Mouse (Mus musculus): ENCODE data around the gene Rrp9. TPM values are rescaled to one million over a fixed set of nuclear protein-coding genes. Genes with fewer than 3 reads are reported as not detected.
"Not testable (repeated sequence)": the region's sequence is repeated elsewhere in the genome, so short reads cannot be mapped to it uniquely, and the experiment has no call there.

Rrp9 gene
- total RNA-seq, 2 experiments from 2014 or later, result 35.0 to 38.1 TPM

DNA sequence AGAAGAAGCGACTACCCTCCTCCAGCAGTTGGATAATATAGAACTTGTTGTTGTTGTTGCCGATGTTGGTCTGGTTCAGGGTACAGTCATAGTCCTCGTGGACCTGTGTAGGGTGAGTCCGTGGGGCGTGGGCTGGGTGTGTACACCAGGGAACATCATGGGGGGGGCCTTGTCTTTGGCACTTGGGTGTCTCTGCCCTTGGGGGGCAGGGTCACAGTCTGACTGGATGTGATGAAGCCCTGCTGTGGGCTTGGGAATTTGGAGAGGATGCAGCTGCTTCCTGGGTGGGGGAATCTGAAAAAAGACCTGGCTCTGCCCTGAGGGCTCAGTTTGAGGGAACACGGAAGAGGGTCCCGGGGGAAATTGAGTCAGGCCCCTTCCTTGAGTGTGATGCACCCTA is 717 bp upstream of the Rrp9 start:
- DNase-seq, result peak in 1 of 2 experiments; percentile 4

DNA sequence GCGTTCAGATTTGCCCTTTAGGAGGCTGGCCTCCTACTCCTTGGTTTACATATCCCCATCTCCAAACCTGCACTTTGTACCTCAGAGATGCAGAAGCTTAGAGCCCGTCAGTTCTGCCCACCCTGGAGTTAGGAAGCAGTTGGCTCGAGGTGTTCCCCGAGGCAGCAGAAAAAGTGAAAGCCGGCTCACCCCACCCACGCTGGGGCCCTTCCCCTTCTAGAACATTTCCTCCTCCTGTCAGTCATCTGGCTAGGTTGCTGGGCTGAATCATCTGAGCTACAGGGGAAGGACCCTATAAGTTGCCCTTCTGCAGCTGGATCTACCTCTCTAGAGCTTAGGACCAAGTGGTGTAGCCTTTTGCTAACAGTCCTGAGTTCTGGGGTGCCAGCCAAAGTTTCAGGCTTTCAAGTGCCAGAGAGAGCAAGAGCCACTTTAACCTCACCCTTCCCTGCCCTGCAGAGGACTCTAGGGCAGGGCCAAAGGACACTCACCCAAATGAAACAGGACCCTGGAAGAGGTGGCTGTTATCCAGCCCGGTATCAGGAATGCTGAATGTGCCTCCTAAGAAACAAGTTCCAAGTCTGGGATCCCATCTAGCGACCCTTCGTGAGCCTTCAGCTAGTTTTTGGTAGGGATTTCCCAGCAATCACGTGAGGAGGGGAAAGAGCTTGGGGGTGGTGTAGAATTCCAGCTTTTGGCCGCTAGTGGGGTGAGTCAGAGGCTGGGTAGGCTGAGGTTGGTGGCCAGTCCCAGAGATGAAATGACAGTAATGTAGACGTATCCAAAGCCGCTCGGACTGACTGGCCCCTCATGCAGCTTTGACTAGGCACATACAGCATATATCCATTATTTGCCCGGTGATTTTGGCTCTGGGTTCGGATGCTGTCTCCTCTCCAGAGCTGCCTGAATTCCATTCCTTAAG is 500 bp downstream of the Rrp9 start:
- DNase-seq, result no peak

DNA sequence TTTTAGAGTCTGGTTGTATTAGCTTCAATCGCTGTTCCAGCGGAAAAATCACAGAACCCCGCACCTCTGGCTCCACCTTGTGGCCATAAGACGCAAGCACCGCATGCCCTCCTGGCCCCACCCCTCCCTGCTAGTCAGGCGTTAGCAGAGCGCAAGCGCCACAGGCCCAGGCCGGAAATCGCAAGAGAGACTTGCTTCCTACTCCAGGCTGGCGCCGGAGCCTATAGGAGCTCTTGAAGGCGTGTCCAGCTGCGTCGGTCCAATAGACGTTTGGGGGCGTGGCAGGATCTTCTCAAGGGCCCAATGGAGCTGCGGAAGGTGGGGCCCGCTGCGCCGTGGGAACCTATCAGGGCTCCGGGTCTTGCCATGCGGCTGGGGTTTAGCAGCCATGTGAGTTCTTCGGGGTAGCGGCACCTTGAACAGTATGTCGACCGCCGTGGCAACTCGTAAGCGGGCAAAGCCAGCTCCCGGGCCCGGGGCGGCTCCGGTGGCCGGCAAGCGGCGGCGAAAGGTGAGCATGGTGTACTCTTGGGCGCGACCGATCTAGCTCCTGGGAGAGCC is 1.2 kb downstream of the Rrp9 start, which contains the start of gene Parp3:
Parp3 (minus strand) TSS at position 26 of the 561 bp plus-strand sequence.
- peak; percentile 100 for DNase-seq

DNA sequence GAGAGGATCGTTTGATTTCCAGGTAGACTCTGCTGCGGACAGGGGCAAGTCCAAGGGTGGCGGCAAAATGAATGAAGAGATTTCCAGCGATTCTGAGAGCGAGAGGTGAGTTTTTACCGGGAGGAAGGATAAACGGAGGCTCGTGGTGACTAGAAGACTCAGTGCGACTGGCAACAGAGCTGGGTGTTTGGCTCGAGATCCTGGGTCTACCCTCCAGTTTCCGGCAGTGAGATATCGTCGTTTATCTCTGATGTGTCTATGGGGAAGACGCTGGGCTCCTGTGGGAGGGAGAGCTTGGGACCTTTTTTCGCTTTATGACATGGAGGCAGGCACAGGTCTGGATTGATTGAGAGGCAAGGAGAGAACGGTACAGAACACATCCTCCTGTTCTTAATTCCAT is 1.9 kb downstream of the Rrp9 start:
- DNase-seq, result no peak

DNA sequence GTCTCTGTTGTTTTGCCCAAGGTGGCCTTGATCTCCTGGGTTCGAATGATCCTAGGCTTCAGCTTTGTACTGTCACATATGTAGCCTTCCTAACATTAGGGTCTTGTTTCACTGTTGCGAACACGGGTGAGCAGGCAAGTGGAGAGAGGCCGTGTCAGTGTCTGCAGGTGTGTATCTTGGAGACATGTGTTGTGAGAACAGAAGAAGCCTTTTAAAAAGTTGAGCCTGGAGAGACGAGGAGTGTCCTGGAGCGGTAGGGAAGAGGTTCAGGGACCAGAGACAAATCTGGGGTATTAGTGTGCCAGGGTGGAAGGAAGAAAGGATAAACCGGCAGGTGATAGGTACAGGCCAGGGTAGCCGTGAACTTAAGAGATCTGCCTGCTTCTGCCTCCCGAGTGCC is 2.3 kb downstream of the Rrp9 start:
- DNase-seq, result no peak

DNA sequence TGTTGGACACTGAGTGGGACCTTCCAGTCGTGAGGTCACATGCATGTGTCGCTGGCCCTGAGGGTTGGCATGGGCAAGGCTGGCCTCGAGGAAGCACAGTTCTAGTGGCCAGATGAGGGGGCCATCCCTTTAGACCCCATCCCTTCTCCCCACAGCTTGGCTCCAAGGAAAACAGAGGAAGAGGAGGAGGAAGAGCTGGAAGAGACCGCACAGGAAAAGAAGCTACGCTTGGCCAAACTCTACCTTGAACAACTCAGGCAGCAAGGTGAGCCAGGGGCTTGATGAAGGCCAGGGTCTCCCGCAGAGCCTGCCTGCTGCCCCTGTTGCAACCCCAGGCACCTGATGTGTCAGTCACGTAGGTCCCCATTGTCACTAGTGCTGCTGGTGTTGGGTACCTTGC is 4.8 kb downstream of the Rrp9 start:
- no peak for DNase-seq

DNA sequence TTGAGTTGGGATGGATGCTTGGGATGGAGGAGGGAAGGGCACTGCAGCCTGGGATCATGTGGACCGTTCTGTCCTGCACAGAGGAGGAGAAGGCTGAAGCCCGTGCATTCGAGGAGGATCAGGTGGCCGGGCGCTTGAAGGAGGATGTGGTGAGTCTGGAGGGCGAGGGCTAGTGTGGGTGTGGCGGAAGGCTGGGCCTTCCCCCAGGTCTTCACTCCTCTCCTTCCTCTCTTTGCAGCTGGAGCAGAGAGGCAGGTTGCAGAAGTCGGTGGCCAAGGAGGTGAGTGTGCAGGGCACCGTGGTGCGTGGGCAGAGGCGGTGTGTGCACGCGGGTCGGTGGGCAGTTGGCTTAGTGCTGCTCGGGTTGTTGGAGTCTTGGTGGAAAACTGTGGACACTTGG is 5.3 kb downstream of the Rrp9 start:
- no peak for DNase-seq

DNA sequence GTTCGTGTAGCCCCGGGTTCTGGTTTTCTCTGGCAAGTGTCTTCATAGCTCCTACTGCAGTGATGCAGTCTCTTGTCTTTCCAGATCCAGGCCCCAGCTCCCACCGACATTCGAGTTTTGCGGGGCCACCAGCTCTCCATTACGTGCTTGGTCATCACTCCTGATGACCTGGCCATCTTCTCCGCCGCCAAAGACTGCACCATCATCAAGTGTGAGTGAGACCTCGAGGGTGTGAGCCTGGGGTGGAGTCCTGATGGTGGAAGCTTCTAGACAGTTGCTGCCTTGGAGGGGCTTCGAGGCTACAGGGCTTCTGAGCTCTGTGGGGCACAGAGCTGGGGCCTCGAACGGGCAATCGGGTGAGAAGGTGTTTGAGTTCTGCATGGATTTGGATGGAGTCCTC is 5.9 kb downstream of the Rrp9 start:
- no peak for DNase-seq

DNA sequence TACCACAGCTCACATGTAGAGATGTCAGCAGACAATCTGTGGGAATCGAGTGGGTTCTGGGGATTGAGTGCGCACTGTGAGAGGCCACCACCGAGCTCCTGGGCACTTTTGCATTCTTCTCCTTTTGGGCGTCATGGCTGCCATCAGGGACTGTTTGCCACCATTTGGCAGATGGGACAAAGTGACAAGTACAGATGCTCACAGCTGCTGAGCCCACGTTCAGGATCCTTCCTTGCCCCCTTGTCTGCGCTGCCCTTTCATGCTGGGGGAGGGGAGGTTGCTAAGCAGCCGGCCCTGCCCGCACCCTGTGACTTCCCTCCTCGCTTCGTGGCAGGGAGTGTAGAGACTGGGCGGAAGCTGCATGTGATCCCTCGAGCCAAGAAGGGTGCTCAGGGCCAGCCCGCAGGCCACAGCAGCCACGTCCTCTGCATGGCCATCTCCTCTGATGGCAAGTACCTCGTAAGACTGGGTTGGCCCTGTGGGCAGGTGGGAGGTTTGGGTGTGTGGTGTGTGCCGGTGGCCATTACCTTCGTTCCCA is 6.9 kb downstream of the Rrp9 start:
- no peak for DNase-seq

DNA sequence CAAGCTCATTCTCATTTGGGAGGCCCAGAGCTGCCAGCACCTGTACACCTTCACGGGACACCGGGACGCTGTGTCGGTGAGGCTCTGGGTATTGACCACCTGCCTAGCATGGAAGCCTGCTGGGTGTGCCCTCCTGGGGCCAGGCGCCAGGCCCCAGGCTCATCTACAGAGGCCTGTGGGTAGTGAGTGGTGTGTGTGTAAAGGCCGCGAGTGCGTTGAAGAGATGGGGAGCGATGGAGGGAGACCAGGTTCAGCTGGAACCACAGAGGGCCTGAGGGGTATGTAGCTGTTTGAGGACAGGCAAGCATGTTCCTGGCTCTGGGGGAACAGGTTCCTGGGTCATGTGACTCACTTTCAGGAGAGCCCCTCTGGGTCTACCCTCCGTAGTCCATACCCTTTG is 7.4 kb downstream of the Rrp9 start:
- DNase-seq, result no peak

DNA sequence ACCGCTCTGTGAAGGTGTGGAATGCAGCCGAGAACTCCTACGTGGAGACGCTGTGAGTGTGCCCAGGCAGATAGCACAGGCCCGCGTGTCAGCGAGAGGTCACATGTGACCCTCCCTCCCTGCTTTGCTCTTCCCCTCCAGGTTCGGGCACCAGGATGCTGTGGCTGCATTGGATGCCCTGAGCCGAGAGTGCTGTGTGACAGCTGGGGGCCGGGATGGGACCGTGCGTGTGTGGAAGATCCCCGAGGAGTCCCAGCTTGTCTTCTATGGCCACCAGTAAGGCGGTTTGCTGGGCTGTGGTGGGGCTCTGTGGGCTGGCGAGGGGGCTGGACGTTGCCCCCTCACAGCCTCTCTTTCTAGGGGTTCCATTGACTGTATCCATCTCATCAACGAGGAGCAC is 7.8 kb downstream of the Rrp9 start:
- DNase-seq, result no peak

DNA sequence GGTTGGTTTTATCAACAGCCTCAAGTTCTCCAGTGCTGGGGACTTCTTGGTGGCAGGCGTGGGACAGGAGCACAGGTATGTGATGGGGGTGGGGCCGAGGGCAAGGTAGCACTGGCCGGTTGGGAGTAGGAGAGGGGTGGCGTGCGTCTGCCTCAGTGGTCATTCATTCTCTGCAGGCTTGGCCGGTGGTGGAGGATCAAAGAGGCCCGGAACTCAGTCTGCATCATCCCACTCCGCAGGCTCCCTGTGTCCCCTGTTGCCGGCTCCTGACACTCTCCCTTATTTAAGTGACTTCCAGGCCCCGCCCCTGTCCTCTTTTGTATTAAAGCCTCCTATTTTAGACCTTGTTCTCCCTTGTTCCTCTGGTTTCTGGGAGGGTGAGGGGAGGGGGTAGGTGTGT is 9.3 kb downstream of the Rrp9 start:
- no peak for DNase-seq

DNA sequence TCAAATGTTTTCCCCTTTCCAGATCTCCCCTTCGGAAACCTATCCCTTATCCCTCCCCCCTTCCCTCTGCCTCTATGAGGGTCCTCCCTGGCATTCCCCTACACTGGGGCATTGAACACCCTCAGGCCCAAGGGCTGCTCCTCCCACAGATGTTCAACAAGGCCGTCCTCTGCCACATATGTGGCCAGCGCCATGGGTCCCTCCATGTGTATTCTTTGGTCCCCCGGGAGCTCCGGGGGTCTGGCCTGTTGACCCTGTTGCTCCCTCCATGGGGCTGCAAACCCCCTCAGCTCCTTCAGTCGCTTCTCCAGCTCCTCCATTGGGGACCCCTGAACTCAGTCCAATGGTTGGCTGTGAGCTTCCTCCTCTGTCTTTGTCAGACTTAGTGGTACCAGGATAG is 11.8 kb downstream of the Rrp9 start:
- DNase-seq, result not testable (repeated sequence)

DNA sequence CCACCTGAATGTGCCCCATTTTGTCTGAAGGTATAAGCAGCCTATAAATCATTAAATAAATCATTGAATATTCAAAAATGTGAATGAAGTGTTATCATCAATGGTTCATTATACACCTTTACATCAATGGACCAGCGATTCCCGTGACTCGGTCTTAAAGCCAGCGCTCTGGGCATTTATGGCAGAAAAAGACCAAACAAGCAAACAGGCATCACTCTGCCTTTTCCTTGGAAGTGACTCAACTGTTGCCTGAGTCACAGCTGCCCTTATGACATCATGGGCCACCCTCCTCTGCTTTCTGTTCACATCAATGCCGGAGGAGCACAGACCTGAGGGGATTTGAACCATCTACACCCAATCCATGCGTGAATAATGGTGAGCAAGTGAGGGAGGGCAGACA is 23.9 kb downstream of the Rrp9 start, which contains the start of gene Iqcf1:
Iqcf1 (plus strand) TSS at position 301 of the 400 bp plus-strand sequence.
- no peak for DNase-seq

DNA sequence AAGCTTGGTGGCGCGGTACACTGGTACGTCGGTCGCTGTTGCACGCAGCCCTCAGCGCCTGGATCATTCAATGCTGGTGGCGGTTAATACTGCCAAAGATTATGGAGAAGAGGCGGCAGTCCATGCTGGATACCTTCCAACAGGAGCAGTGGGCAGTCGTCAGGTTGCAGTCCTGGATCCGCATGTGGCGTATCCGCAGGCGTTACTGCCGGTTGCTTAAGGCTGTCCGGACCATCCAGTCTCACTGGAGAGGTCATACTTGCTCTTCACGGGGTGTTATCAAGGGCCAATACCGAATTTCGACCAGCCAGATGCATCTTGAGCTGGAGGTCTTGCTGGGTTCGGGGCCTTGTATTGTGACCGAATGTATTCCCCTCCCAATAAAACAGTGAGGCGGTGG is 26.1 kb downstream of the Rrp9 start:
- DNase-seq, result no peak

DNA sequence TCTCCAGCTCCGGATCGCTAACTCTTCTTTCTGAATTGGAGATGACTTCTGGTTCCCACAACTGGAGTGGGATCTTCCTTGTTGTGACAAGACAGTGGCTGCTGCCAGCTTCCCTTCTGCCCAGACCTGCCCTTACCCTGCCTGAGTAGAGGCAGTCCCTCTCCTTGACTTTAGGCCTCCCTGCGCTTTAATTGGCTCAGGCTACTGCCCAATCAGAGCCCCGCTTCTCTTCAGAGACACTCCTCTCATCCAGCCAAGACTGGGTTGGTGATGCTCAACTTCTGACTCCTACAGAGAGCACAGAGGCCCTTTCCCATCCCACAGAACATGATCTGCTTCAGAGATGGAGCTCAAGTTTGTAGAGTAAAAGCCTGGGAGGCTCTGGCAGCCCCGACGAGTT is 28.5 kb downstream of the Rrp9 start:
- no peak for DNase-seq

DNA sequence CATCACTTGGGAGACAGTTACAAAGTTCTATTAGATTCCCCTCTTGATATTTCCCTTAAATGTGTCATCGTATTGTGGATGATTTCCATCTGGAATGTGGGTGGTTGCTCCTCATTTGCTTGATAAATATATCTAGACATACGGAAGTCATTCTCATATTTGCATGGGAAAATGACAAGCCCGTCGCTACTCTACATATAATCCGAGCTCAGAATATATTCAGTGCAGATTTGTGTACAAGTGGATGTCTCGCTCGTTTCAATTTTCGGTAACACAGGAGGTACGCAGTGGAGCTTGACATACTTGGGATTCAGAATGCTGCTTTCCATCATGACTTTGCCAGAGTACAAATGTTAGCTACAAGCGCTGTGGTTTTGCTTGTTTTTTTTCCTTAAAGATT is 33.6 kb downstream of the Rrp9 start:
- peak in 1 of 2 experiments; percentile 8 for DNase-seq

DNA sequence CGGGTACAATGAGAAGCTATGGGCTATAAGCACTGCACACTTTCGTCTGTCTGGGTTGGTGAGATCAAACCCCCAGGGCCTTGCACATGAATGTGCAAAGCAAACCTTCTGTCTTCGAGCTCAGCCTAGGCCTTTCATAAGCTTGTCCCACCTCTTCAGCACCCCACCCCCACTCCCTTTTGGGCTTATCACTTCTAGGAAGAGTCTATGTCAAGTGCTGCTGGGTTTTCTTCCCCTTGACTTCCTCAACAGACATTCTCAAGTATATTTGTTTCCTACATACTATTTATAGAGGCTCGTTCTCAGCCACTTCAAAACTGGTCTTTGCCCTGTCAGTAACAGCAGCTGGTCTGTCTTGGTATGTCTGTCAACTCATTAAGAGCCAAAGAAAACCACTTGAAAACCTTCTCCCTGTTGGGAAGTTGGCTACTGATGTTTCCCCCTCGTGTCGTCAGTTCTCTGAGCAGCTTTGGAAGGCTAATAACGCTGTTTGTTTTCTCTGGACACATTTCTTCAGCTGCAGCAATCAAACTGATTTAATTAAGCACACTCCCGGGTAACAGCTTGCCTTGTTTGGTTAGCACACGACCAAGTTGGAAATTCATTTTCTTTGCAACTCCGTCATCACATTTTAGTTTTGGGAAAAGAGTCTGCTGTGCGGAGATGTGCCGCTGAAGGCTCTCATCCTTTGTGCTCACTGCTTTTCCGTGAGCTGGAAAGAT is 37.1 kb downstream of the Rrp9 start:
- DNase-seq, result peak; percentile 8

DNA sequence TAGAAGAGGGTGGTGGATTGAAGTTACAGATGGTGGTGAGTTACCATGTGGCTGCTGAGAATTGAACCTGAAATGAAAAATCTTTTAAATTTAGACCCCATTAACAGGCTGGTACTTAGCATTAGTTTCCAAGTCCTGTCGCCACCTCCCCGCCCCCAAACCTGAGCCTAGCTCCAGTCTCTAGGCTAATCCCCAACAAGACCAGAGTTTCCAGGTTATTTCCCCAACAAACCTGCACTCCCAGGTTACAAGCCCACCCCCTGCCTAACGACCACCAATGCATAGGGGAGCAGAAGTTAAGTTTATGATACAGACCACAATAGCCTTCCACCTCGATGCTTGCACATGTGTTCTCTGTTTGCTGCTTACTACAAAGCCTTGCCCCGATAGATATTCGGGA is 37.8 kb downstream of the Rrp9 start:
- DNase-seq, result no peak

DNA sequence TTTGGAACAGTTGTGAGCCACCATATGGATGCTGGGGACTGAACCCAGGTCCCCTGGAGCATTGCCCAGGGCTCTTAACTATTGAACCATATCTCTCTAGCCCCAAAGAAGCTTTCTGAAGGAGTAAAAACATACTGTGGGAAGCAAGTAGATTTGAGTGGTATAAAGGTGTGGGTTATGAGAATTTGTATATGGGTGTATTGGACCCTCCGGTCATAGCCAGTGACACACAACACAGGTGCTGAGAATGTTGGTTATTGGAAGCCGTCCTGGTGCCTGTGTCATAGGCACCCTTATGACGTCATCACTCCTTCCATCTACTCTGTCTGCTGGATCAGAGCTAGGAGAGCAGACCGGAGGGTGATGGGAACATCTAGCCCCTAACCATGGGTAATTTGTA is 38.5 kb downstream of the Rrp9 start, which contains the start of gene Iqcf5:
Iqcf5 (plus strand) TSS at position 301 of the 400 bp plus-strand sequence.
- no peak for DNase-seq

DNA sequence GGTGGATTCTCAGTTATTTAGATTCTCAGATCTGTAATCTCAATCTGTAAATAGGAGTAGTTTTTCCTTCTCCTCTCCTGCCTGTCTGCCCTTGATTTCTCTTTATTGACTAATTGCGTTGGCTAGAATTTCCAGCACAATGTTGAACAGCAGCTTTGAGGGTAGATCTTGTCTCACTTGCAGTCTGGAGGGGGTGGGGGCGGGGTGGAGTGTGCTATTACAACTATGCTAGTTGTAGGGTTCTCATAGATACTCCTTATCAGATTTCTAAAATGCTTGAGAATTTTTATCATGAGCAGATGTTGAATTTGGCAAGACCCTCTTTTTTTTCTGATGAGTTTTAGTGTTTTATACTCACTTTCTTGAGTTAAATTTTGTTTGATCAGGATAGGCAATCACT is 43.7 kb downstream of the Rrp9 start:
- no peak for DNase-seq

DNA sequence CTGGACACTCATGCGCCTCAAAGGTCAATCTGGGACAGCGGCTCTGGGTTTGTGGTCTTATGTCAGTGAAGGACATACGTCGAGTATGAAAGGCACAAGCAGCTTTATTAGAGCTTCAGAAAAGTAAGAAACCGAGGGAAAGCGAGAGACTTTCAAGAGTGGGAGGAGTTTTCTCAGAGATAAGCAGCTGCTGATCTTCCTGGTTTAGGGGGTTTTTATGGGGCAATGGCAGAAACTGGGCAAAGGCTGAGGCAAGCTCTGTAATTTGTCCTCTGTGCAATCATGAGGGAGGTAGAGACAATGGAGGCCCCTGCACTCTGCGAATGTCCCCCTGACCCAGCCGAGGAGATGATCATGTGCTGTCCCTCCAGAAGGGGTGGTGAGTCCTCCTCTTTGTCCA is 44.1 kb downstream of the Rrp9 start:
- no peak for DNase-seq

DNA sequence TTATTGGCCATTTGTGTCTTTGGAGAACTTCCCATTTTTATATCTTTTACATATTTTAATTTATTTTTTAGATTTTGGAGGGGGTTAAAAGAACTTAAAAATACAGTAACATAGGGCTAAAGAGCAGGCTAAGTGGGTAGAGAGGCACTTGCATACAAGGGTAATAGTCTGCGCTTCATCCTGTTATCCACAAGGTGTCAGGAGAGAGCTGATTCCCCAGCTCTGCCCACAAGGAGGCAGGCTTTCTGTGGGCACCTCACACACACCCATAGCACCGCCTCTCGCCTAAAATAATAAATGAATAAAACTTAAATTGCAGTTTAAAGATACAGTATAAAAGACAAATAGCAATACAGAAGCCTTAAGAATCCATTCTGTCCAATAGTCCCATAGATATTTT is 56.1 kb downstream of the Rrp9 start:
- peak in 1 of 2 experiments; percentile 10 for DNase-seq
